Mouse (Mus musculus) ES-E14 (cell line): ENCODE results near the gene Rarb. TPM values are rescaled to one million over a fixed set of nuclear protein-coding genes. Genes with fewer than 3 reads are reported as not detected.

Source experiments
- DNase-seq: peaks from one replicate; pipeline ENCODE4 v3.0.0-alpha.2; 2013; ENCODE audit warnings: low read depth, low spot score
- H3K27ac ChIP-seq: 2 replicates; pipeline ENCODE4 v1.5.1; 2012; ENCODE audit warnings: low read depth, mild to moderate bottlenecking, low read length, moderate library complexity, mixed read lengths; ENCODE audit not compliant: poor library complexity, insufficient read depth, severe bottlenecking
- H3K36me3 ChIP-seq: 2 replicates; pipeline ENCODE4 v1.6.1; 2012; ENCODE audit warnings: mild to moderate bottlenecking, low read length, moderate library complexity, mixed read lengths; ENCODE audit not compliant: control insufficient read depth, poor library complexity, insufficient read depth, severe bottlenecking
- H3K4me1 ChIP-seq, 2 experiments: fragments of 150-350 bp in 1 of 2; sonication (generic) in 1 of 2; 2 replicates each; pipeline ENCODE4 v1.6.1; 2012; ENCODE audit warnings: low read length in 2 of 2, mild to moderate bottlenecking in 1 of 2, mixed read lengths in 1 of 2; ENCODE audit not compliant: control insufficient read depth in 2 of 2, insufficient read depth in 2 of 2, poor library complexity in 1 of 2
- H3K4me3 ChIP-seq, 2 experiments: fragments of 150-350 bp in 1 of 2; sonication (generic) in 1 of 2; 2 replicates each; pipeline ENCODE4 v1.5.1; 2012; ENCODE audit warnings: low read length in 2 of 2, low read depth in 1 of 2, mild to moderate bottlenecking in 1 of 2, mixed read lengths in 1 of 2; ENCODE audit not compliant: insufficient read depth in 1 of 2, poor library complexity in 1 of 2, severe bottlenecking in 1 of 2
- H3K9ac ChIP-seq: 2 replicates; pipeline ENCODE4 v1.6.1; 2012; ENCODE audit warnings: low read depth, mild to moderate bottlenecking, low read length, mixed read lengths; ENCODE audit not compliant: poor library complexity, insufficient read depth, severe bottlenecking
- H3K9me3 ChIP-seq: fragments of 150-350 bp; sonication (generic); 2 replicates; pipeline ENCODE4 v1.6.1; 2012; ENCODE audit warnings: low read depth, mild to moderate bottlenecking, low read length; ENCODE audit not compliant: control insufficient read depth, insufficient read depth
- CHD2 ChIP-seq: IDR thresholded peaks from 2 replicates; pipeline ENCODE4 v1.6.1; 2014; ENCODE audit warnings: mild to moderate bottlenecking, low read depth, low read length, inconsistent platforms
- HCFC1 ChIP-seq: IDR thresholded peaks from 2 replicates; pipeline ENCODE4 v1.6.1; 2012; ENCODE audit warnings: low read length, inconsistent platforms, borderline replicate concordance; ENCODE audit not compliant: insufficient read depth
- MAFK ChIP-seq: IDR thresholded peaks from 2 replicates; pipeline ENCODE4 v1.6.1; 2014; ENCODE audit warnings: mild to moderate bottlenecking, low read depth, low read length, inconsistent platforms; ENCODE audit not compliant: insufficient read depth
- ZC3H11A ChIP-seq: IDR thresholded peaks from 2 replicates; pipeline ENCODE4 v1.6.1; 2012; ENCODE audit warnings: low read depth, mild to moderate bottlenecking, inconsistent platforms, low read length, borderline replicate concordance
- ZNF384 ChIP-seq: IDR thresholded peaks from 2 replicates; pipeline ENCODE4 v1.6.1; 2012; ENCODE audit warnings: low read depth, low read length, inconsistent platforms
- in situ Hi-C, 2 experiments: fragments of 600-800 bp; cut with MboI; formaldehyde crosslinking; loops; one replicate each; pipeline ENCODE4 v1.15.1; 2025; ENCODE audit warnings: low sequenced_read_pairs in 2 of 2, inconsistent platforms in 1 of 2; ENCODE audit not compliant: unreplicated experiment in 2 of 2
- total RNA-seq: library from RNA; depleted of rRNA; stranded (reverse); fragments of 300-350 nt; gene quantifications from 2 replicates; pipeline ENCODE4 v1.2.3, GENCODE M21; 2012

Gene Rarb
- total RNA-seq, 1 experiment: 1.2 TPM

- in situ Hi-C loops: no loop called here
- Histone ChIP-seq H3K9me3 (no peaks in the 10 kb centered on the region), H3K4me1 (no peaks in the 10 kb centered on the region), H3K36me3 (no peaks in the 10 kb centered on the region), H3K27ac (no peak overlapping the region), H3K4me3 (no peak overlapping the region), H3K9ac (no peak overlapping the region)
- TF ChIP-seq CHD2: no peak
- DNase-seq: no peak
Observed at GRCm38 (mm10) chr14:16733595-16734298, 85.2 kb downstream of the Rarb start.

- Histone ChIP-seq H3K9ac (no peak overlapping the region), H3K4me3 (no peak overlapping the region), H3K36me3 (no peaks in the 10 kb centered on the region), H3K9me3 (no peaks in the 10 kb centered on the region), H3K27ac (no peak overlapping the region), H3K4me1 (no peaks in the 10 kb centered on the region)
- TF ChIP-seq CHD2 (no peak), HCFC1 (no peak), ZC3H11A (no peak), MAFK (no peak), ZNF384 (no peak)
- no peak for DNase-seq
- in situ Hi-C loops: no loop called here
Observed at GRCm38 (mm10) chr14:16732054-16732453, 86.9 kb downstream of the Rarb start.

- Histone ChIP-seq H3K27ac (no peak overlapping the region), H3K9ac (no peak overlapping the region), H3K36me3 (no peaks in the 10 kb centered on the region), H3K9me3 (no peaks in the 10 kb centered on the region), H3K4me1 (no peaks in the 10 kb centered on the region), H3K4me3 (no peak overlapping the region)
- TF ChIP-seq ZC3H11A: no peak
- TF ChIP-seq CHD2: no peak
- TF ChIP-seq MAFK: no peak
- no peak for TF ChIP-seq HCFC1
- TF ChIP-seq ZNF384: no peak
- DNase-seq: no peak
- in situ Hi-C loops: no loop called here
Observed at GRCm38 (mm10) chr14:16728175-16728838, 90.6 kb downstream of the Rarb start.

GRCm38 (mm10) chr14:16723991-16724390, 95.0 kb downstream of the Rarb start:
- no peak overlapping the region for H3K27ac ChIP-seq
- H3K4me1 ChIP-seq: no peaks in the 10 kb centered on the region
- no peaks in the 10 kb centered on the region for H3K36me3 ChIP-seq
- H3K9me3 ChIP-seq: no peaks in the 10 kb centered on the region
- TF ChIP-seq HCFC1: no peak
- no peak for TF ChIP-seq ZC3H11A
- TF ChIP-seq ZNF384: no peak
- no peak for TF ChIP-seq MAFK
- no peak for TF ChIP-seq CHD2
- H3K4me3 ChIP-seq: no peak overlapping the region
- no peak for DNase-seq
- H3K9ac ChIP-seq: no peak overlapping the region
- in situ Hi-C loops: no loop called here

- DNase-seq: no peak
- H3K27ac ChIP-seq: no peak overlapping the region
Observed at GRCm38 (mm10) chr14:16717821-16718220, 101.1 kb downstream of the Rarb start.

More at GRCm38 (mm10) chr14:16717821-16718220, 101.1 kb downstream of the Rarb start:
- Histone ChIP-seq H3K4me3 (no peak overlapping the region), H3K4me1 (no peaks in the 10 kb centered on the region), H3K36me3 (no peaks in the 10 kb centered on the region), H3K9ac (no peak overlapping the region), H3K9me3 (no peaks in the 10 kb centered on the region)
- TF ChIP-seq HCFC1 (no peak), ZC3H11A (no peak), MAFK (no peak), ZNF384 (no peak), CHD2 (no peak)
- in situ Hi-C loops: no loop called here
